8 mouse cellular contexts compared by ENCODE assay signal in the genomic region with DNA sequence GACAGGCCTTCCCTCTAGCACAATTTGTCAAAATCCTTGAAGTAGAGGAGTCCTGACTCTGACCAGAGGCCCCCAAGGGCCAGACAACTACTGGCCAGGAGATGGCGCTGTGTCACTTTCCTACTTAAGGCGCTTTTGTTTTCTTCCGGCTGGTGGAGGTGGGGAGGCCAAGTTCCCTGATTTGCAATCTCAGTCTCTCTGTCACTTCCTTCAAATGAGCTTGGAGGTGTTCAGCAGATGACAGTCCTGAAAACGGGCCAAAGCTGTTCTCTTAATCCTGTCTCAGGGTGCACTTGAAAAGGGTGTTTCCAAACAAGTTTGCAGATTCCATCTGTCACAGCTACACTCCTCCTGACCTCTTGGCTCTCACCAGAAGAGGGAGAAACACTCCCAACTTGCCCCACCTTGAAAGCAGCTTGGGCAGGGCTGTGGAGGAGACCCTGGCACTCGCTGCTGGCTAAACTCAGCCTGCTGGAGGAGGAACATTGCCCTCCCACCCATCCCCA.
DNase-seq lines count a peak whose midpoint lies in the region; ATAC-seq lines count a peak whose summit lies in the region.

No protein-coding gene starts in this region.

- H3K9ac ChIP-seq in stomach, embryonic 16.5 days (ENCODE audit: low read length) = no peak overlapping the region

- H3K36me3 ChIP-seq in stomach, embryonic 16.5 days (ENCODE audit: control insufficient read depth, insufficient read depth, low read length) = no peaks in the 10 kb centered on the region

- intact Hi-C loops in gastrocnemius, postnatal 36 days (cut with DNase I) = loop anchor here (5.0 kb wide), 2 partner anchors 559 to 669 kb away; no protein-coding TSS in a partner anchor

- H3K4me2 ChIP-seq in stomach, embryonic 16.5 days (ENCODE audit: low read depth, low read length) = no peak overlapping the region

- H3K27me3 ChIP-seq in stomach, embryonic 16.5 days (ENCODE audit: control insufficient read depth, insufficient read depth, low read length) = no peaks in the 10 kb centered on the region

- peak; percentile 7 for DNase-seq in gastrocnemius, adult 18-20 months (ENCODE audit: low spot score)
- DNase-seq in gastrocnemius, postnatal 36 days = no peak
- DNase-seq in Muller cell, postnatal 12 days (ENCODE audit: inconsistent ontology term) = peak; percentile 85
- peak; percentile 58 for DNase-seq in cerebellum, adult 9-11 months
- peak; percentile 27 to 44 for DNase-seq in frontal cortex, postnatal 36 days (ENCODE audit: low spot score in 2 of 2)
- peak; percentile 13 to 57 for DNase-seq in layer of hippocampus, adult 8-10 months (ENCODE audit: low spot score in 2 of 2)
- DNase-seq in lung, postnatal 36 days = peak; percentile 43

- WGBS in stomach, embryonic 16.5 days = 7% methylated on average over 5 of the region's 5 CpGs

- no peaks in the 10 kb centered on the region for H3K9me3 ChIP-seq in stomach, embryonic 16.5 days (replicated peaks; ENCODE audit: control insufficient read depth, low read length)

- ATAC-seq in stomach, embryonic 16.5 days (ENCODE audit: insufficient read depth, low FRiP score) = peak; percentile 44; the same call in 1 of the 2 replicates

- H3K4me3 ChIP-seq in stomach, embryonic 16.5 days (replicated peaks; ENCODE audit: low read length) = no peak overlapping the region

- no peaks in the 10 kb centered on the region for H3K4me1 ChIP-seq in stomach, embryonic 16.5 days (ENCODE audit: control insufficient read depth, insufficient read depth, low read length)

- no peak overlapping the region for H3K27ac ChIP-seq in stomach, embryonic 16.5 days (ENCODE audit: low read length)

Comparison
In these comparisons a context has a peak if more than half of its experiments do, and no peak if none do; other contexts are left out.
1. DNase-seq: peak in gastrocnemius, adult 18-20 months (single experiment), Muller cell, postnatal 12 days (single experiment), cerebellum, adult 9-11 months (single experiment), frontal cortex, postnatal 36 days (2 of 2), layer of hippocampus, adult 8-10 months (2 of 2) and lung, postnatal 36 days (single experiment); none in gastrocnemius, postnatal 36 days (0 of 2).